Mouse (Mus musculus): ENCODE measurements around the gene Abcc9.

- TF ChIP-seq CTCF (IDR thresholded peaks at IDR 0.05; ENCODE audit: low read depth) (no peak), EP300 (IDR thresholded peaks at IDR 0.05; ENCODE audit: low read depth) (no peak)
Measured at GRCm38 (mm10) chr6:142726032-142726431, 23.9 kb upstream of the Abcc9 start.
